ENCODE assay signal across 8 mouse cellular contexts in the genomic region with DNA sequence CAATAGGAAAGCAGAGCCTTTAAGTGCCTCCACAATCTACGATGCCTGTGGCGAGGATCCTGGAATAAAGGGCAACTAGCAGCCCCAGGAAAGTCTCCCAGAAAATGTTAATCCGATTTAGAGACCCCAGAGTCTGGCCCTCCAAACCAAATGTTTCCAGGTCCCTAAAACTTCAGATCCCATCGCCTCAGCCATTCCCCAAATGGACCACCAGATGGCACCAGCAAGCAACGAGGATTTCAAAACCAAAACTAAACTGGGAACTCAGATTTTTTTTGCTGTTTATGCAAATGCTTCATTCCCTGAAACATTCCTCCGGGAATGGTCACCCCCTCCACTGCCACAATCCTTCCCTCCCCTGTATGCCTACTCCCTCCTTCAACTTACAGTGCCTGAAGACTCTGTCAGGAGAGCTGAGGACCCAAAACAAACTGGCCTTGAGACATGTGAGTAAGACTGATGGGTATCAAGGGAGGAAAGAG. TPM values are rescaled to one million over a fixed set of nuclear protein-coding genes. Genes with fewer than 3 reads are reported as not detected.
DNase-seq lines count a peak whose midpoint lies in the region; ATAC-seq and TF ChIP-seq lines count a peak whose summit lies in the region.

C1ra (plus strand) TSS at position 51 of the 482 bp plus-strand sequence.

- WGBS in lung, embryonic 16.5 days = 5% methylated on average over 6 of the region's 6 CpGs

- no peaks in the 10 kb centered on the region for H3K36me3 ChIP-seq in G1E (replicated peaks)
- H3K36me3 ChIP-seq in lung, embryonic 16.5 days (ENCODE audit: control insufficient read depth, insufficient read depth, low read length) = no peaks in the 10 kb centered on the region

- peaks cover 5% of the 10 kb centered on the region; the same call in 1 of the 2 replicates for H3K27me3 ChIP-seq in G1E (ENCODE audit: insufficient read depth, low read length)
- H3K27me3 ChIP-seq in lung, embryonic 16.5 days (ENCODE audit: control insufficient read depth, insufficient read depth, low read depth, low read length) = no peaks in the 10 kb centered on the region

- 0 out of 2 replicates have a peak, but pooled peaks cover 2% of the 10 kb centered on the region for H3K4me1 ChIP-seq in G1E (ENCODE audit: insufficient read depth, low read depth, low read length)
- H3K4me1 ChIP-seq in lung, embryonic 16.5 days (replicated peaks; ENCODE audit: control insufficient read depth, insufficient read depth, low read length) = no peaks in the 10 kb centered on the region

- H3K4me2 ChIP-seq in lung, embryonic 16.5 days (ENCODE audit: low read depth, low read length) = peak within 1 kb of the TSS; percentile 59

- no peak for DNase-seq in G1E (ENCODE audit: low spot score)
- peak; percentile 26 for DNase-seq in c-Kit-positive CD71-negative TER-119-negative erythroid progenitor cells, embryonic 14.5 days (ENCODE audit: low read depth)
- DNase-seq in forelimb bud, embryonic 11.5 days (ENCODE audit: low read depth, low spot score) = peak; percentile 51
- peak in 1 of 2 experiments; percentile 61 for DNase-seq in layer of hippocampus, adult 2 months (ENCODE audit: low spot score in 2 of 2)
- peak; percentile 55 for DNase-seq in ovary, postnatal 10 days (ENCODE audit: low spot score)
- DNase-seq in urinary bladder, postnatal 25 days (ENCODE audit: low spot score) = peak; percentile 56

- 0 out of 2 replicates have a peak within 1 kb of the TSS, but pooled peaks have one; percentile 3 for H3K27ac ChIP-seq in layer of hippocampus, adult 2 months
- H3K27ac ChIP-seq in lung, embryonic 16.5 days (ENCODE audit: low read length) = no peak within 1 kb of the TSS

- no peak for ATAC-seq in G1E (ENCODE audit: extremely low read depth, insufficient number of reproducible peaks, low FRiP score, poor library complexity, severe bottlenecking)
- ATAC-seq in hematopoietic stem cell, adult 5-6 weeks (replicated peaks in 1 of 2; ENCODE audit: insufficient read depth in 1 of 2, low FRiP score in 2 of 2, low TSS enrichment in 1 of 2, low read depth in 1 of 2, poor library complexity in 2 of 2, severe bottlenecking in 2 of 2) = peak; percentile 57 to 61; a peak in 2 of 4 replicates
- ATAC-seq in lung, embryonic 16.5 days (ENCODE audit: low read depth) = peak; percentile 66

- peak; percentile 15; the same call in 1 of the 2 replicates for TF ChIP-seq CTCF in G1E (IDR thresholded peaks at IDR 0.05; ENCODE audit: low read depth, low read length)
- TF ChIP-seq CTCF in layer of hippocampus, adult 2 months (conservative IDR thresholded peaks at IDR 0.05) = peak; percentile 90

- H3K9ac ChIP-seq in lung, embryonic 16.5 days (ENCODE audit: low read length) = peak within 1 kb of the TSS; percentile 65

- H3K4me3 ChIP-seq in G1E (ENCODE audit: low read depth, low read length) = no peak within 1 kb of the TSS
- H3K4me3 ChIP-seq in layer of hippocampus, adult 2 months = peak within 1 kb of the TSS; percentile 48
- peak within 1 kb of the TSS; percentile 43 for H3K4me3 ChIP-seq in lung, embryonic 16.5 days (ENCODE audit: low read length)

- no peaks in the 10 kb centered on the region for H3K9me3 ChIP-seq in G1E (replicated peaks)
- no peaks in the 10 kb centered on the region for H3K9me3 ChIP-seq in lung, embryonic 16.5 days (ENCODE audit: control insufficient read depth, low read length)

RNA-seq across cellular contexts. Expression of gene C1ra, which starts in this region (rescaled TPM):
- total RNA-seq in G1E (2014; fragmentation: Nextera tagmentation) = not detected in 2 replicates
- 0.05 and 0.06 TPM in 2 replicates for total RNA-seq in G1E (2017)
- polyA plus RNA-seq in G1E (2012) = not detected in 2 replicates
- total RNA-seq in hematopoietic stem cell, adult 5-6 weeks (2017) = 11.0 and 13.7 TPM in 2 replicates
- under 1 TPM; 0.72 to 0.86 TPM for total RNA-seq in layer of hippocampus, adult 2 months (2021)
- polyA plus RNA-seq in lung, embryonic 16.5 days (2015; fragmentation: Nextera tagmentation; extraction: Ambion mirVana) = 6.0 and 7.5 TPM in 2 replicates
